Mouse (Mus musculus) mouse trophoblast stem cell (cell line): ENCODE measurements around the gene Zfp553.

Experiments
- in situ Hi-C, 2 experiments: fragments of 300-500 bp; cut with MseI, MboI; formaldehyde crosslinking; loops; 2 replicates in 1 of 2; 3 replicates in 1 of 2; pipeline ENCODE4 v1.15.1; 2025

Gene Zfp553

GRCm38 (mm10) chr7:127271093-127271492, 38.2 kb downstream of the Zfp553 start:
- in situ Hi-C loops: no loop called here

GRCm38 (mm10) chr7:127272566-127272965, 39.7 kb downstream of the Zfp553 start:
- in situ Hi-C loops: no loop called here

DNA sequence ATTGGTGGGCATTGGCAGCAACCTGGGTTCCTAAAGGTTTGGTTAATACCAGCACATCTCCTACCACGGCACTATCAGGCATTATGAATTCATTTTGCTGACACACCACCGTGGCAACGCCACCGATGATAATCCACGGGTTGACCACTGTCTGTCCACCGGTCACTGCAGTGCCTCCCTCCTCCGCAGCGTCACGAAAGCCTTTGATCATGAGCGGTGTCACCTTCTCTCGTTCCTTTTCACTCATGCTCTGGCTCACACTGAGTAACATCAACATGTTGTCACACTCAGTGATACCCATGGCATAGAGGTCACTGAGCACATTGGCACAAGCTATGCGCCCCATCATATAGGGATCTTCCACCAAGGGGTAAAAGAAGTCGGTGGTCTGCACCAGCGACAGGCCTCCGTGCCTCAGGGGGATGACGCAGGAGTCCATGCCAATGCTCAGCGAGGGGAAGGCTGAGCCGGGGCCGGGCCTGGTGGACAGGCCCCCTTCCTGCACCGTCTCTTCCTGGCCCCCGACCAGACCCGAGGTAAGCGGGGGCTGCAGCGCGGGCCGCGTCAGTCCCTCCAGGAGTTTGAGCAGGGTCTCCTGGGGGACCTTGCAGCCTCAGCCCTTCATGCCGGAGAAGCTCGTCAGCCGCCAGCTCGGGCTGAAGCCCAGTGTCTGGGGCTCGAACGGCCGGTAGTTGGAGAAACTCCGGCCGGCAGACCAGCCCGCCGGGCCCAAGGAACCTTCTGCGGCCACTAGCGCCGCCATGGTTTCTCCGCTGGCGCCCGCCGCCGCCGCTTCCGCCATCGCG, 40.5 kb downstream of the Zfp553 start:
- in situ Hi-C loops: no loop called here

DNA sequence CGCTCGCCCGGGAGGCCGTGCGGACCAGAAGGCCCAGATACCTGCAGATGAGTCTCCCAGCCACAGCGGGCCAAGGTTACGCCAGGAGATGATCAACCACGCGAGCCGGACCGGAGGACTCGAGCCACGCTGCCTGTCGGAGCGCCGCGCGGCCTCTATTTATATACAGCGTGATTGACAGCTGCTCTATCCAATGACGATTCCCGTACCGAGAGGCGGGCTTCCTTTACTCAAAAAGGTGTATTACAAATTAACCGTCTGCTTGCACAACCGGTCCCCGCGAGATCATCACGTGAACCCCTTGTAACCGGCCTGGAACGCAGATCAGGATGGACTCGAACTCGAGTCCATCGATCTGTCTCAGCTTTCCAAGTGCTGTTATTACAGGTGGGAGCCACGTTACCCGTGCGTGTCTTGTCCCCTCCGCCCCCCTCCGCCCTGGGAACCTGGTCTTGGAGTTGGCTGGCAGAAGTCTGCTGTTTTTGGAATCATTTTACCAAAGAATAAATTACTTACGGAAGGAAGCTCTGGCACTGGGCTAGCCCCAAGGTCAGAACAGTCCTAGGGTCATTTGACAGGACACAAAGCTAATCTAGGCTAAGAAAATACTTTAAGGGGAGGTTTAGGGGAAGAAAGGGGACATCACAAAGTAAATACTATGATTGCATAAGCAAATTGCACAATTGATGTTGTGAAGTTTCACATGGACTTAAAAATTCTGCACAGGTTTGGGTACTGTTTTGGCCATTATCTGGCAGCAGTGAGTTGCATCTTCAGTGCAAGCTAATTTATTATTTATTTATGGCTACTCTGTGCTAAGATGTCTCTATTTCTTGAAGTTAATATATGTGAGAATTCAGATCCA, 41.3 kb downstream of the Zfp553 start, which contains the start of gene Sephs2:
TSS of gene Sephs2 (minus strand) at position 131 of the 865 bp plus-strand sequence.
- in situ Hi-C loops: no loop called here

DNA sequence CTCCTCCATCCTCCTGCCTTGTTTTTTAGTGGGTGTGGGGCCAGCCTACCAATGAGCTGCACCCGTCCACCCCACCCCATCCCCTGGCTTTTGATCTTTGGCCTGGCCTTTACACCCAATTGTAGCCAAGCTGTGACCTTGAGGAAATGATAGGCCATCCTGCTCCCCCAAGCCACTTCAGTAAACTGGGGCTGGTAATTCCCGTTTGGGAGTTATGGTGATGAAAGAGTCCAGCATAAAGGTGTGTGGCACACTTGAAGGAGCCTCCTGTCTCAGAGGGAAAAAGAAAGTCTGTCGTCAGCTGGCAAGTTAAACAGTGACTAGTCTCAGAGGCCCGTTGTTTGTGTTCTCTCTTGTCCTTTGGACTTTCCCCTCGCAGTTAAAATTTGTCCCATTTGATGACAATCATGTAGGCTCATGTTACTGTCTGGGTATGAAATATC, 43.7 kb downstream of the Zfp553 start:
- in situ Hi-C loops: no loop called here

DNA sequence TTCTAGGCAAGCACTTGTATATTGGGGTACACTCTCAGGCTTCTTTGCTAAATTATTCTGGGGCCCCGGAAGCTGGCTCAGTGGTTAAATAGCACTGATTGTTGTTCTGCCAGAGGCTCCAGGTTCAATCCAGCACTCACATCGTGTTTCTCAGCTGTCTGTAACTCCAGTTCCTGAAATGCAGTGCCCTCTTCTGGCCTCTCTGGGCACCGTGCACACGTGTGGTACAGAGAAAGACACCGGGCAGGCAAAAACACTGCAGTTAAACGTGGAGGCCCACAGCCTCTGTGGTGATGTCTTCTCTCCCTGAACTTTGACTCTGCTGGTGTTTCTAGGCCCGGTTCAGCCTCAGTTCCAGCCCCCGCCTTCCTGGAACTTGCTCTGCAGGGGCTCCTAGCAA, 45.5 kb downstream of the Zfp553 start:
- in situ Hi-C loops: no loop called here

- in situ Hi-C loops: no loop called here
Observed at GRCm38 (mm10) chr7:127280092-127280491, 47.2 kb downstream of the Zfp553 start.

DNA sequence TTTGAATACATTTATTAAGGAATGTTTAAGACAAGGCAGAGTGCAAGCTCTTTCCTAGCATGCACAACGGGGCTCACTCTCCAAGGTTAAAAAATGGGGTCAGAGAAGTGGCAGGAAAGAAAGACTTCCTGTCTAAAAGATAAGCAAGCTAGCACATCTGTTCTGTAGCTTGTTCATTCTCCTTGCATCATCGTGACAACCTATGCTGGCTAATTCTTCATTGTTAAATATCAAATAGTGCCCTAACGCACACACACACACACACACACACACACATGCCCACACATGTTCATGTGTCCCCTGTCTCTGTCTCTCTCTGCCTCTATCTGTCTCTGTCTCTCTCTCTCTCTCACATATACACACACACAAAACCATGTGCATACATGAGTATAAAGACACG, 48.3 kb downstream of the Zfp553 start:
- in situ Hi-C loops: no loop called here

- in situ Hi-C loops: no loop called here
Observed at GRCm38 (mm10) chr7:127282190-127282589, 49.3 kb downstream of the Zfp553 start.

DNA sequence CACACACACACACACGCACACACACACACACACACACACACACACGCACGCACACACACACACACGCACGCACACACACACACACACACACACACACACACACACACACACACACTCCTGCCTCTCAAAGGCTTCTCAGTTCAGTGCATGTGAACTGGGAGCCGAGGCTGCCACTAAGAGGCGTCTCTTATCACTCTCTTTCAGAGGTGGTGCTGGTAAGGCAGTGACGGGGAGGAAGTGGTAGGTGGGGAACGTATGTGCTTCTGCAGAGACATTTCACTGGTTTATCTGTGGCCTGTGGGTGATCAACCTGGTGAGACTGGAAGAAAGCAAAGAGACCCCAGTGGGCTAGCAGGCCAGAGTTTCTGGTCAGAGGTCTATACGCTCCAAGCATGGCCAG, 52.3 kb downstream of the Zfp553 start:
- in situ Hi-C loops: no loop called here
